In the genomic region with DNA sequence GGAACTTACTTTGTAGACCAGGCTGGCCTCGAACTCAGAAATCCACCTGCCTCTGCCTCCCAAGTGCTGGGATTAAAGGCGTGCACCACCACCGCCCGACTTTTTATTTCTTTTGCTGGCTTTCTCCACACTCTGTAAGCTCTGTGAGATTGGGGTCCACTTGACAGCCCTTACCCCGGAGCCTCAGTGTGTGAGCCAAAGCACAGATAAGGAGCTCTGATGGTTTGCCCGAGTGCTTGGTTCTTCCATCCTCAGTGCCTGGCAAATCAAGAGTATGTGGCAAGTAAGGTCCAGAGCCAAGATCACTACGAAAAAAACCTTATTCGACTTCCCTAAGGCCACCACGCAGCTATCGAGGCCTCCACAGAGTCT, we compare ENCODE assay signal across 9 mouse cellular contexts. TPM values are rescaled to one million over a fixed set of nuclear protein-coding genes. Genes with fewer than 3 reads are reported as not detected.
DNase-seq lines count a peak whose midpoint lies in the region; ATAC-seq and TF ChIP-seq lines count a peak whose summit lies in the region.
"Had no signal": no experiment of that assay in that cellular context is flagged by ENCODE, and none has a peak within 500 bp of the region (broad histone marks: within the 10 kb centered on the region; RNA-seq: fewer than 3 reads in every experiment).

No protein-coding gene starts in this region.

- WGBS in lung, postnatal 0 days: 23% methylated on average over 10 of the region's 10 CpGs
- 20% methylated on average over 10 of the region's 10 CpGs for WGBS in liver, embryonic 12.5 days (ENCODE audit: insufficient replicate concordance)
- WGBS in stomach, embryonic 15.5 days: 31% methylated on average over 10 of the region's 10 CpGs

- no peak for TF ChIP-seq EP300 in lung, postnatal 0 days (IDR thresholded peaks at IDR 0.05)

- H3K27me3 ChIP-seq in erythroblast, embryonic 14.5 days (ENCODE audit: control insufficient read depth): peaks cover 27% of the 10 kb centered on the region
- H3K27me3 ChIP-seq in lung, postnatal 0 days (replicated peaks; ENCODE audit: insufficient read depth, low read length): no peaks in the 10 kb centered on the region
- peaks cover 27% of the 10 kb centered on the region for H3K27me3 ChIP-seq in liver, embryonic 12.5 days (replicated peaks)
- H3K27me3 ChIP-seq in stomach, embryonic 15.5 days (replicated peaks): no peaks in the 10 kb centered on the region
- H3K27me3 ChIP-seq: megakaryocyte, embryonic 14.5 days had no signal

- no peak overlapping the region for H3K27ac ChIP-seq in lung, postnatal 0 days (ENCODE audit: low read length)
- H3K27ac ChIP-seq in liver, embryonic 12.5 days: no peak overlapping the region
- peak overlapping the region; percentile 22; the same call in 1 of the 2 replicates for H3K27ac ChIP-seq in stomach, embryonic 15.5 days

- peaks cover 3% of the 10 kb centered on the region; the same call in 1 of the 2 replicates for H3K9me3 ChIP-seq in erythroblast, embryonic 14.5 days (ENCODE audit: control insufficient read depth, low read length)
- H3K9me3 ChIP-seq in lung, postnatal 0 days (ENCODE audit: low read length): no peaks in the 10 kb centered on the region
- 0 out of 2 replicates have a peak, but pooled peaks cover 2% of the 10 kb centered on the region for H3K9me3 ChIP-seq in liver, embryonic 12.5 days (replicated peaks)
- H3K9me3 ChIP-seq in stomach, embryonic 15.5 days: no peaks in the 10 kb centered on the region

- H3K4me2 ChIP-seq in lung, postnatal 0 days (replicated peaks; ENCODE audit: low read depth, low read length): peak overlapping the region; percentile 66
- H3K4me2 ChIP-seq in liver, embryonic 12.5 days: peak overlapping the region; percentile 70
- H3K4me2 ChIP-seq in stomach, embryonic 15.5 days: peak overlapping the region; percentile 91

- H3K4me1 ChIP-seq in erythroblast, embryonic 14.5 days (ENCODE audit: control insufficient read depth): peaks cover 8% of the 10 kb centered on the region
- H3K4me1 ChIP-seq in lung, postnatal 0 days (ENCODE audit: insufficient read depth, low read depth, low read length): no peaks in the 10 kb centered on the region
- peaks cover 18% of the 10 kb centered on the region for H3K4me1 ChIP-seq in liver, embryonic 12.5 days
- peaks cover 11% of the 10 kb centered on the region for H3K4me1 ChIP-seq in stomach, embryonic 15.5 days

- peak overlapping the region; percentile 47; the same call in 1 of the 2 replicates for H3K9ac ChIP-seq in lung, postnatal 0 days (replicated peaks; ENCODE audit: low read depth)
- H3K9ac ChIP-seq in liver, embryonic 12.5 days: peak overlapping the region; percentile 57; the same call in 1 of the 2 replicates
- peak overlapping the region; percentile 29; the same call in 1 of the 2 replicates for H3K9ac ChIP-seq in stomach, embryonic 15.5 days

- peak overlapping the region; percentile 24 for H3K4me3 ChIP-seq in erythroblast, embryonic 14.5 days (replicated peaks)
- H3K4me3 ChIP-seq in lung, postnatal 0 days (ENCODE audit: low read depth, low read length): peak overlapping the region; percentile 31
- H3K4me3 ChIP-seq in liver, embryonic 12.5 days: peak overlapping the region; percentile 43
- peak overlapping the region; percentile 43 for H3K4me3 ChIP-seq in stomach, embryonic 15.5 days (replicated peaks)
- H3K4me3 ChIP-seq: megakaryocyte, embryonic 14.5 days had no signal

- no peak for TF ChIP-seq CTCF in lung, postnatal 0 days (IDR thresholded peaks at IDR 0.05)

- DNase-seq in lung, postnatal 0 days (ENCODE audit: low spot score): no peak
- no peak for DNase-seq in lung, postnatal 4 days
- DNase-seq in cerebellum, adult 9-10 months: no peak

- H3K36me3 ChIP-seq in erythroblast, embryonic 14.5 days (ENCODE audit: control insufficient read depth): peaks cover 45% of the 10 kb centered on the region
- H3K36me3 ChIP-seq in lung, postnatal 0 days (ENCODE audit: insufficient read depth, low read length): peaks cover 29% of the 10 kb centered on the region
- H3K36me3 ChIP-seq in liver, embryonic 12.5 days: peaks cover 46% of the 10 kb centered on the region
- peaks cover 41% of the 10 kb centered on the region for H3K36me3 ChIP-seq in stomach, embryonic 15.5 days

- ATAC-seq in erythroblast, adult 5-6 weeks (replicated peaks; ENCODE audit: low FRiP score, poor library complexity, severe bottlenecking): no peak
- no peak for ATAC-seq in lung, postnatal 0 days
- 0 out of 2 replicates have a peak, but pooled peaks have one; percentile 4 for ATAC-seq in liver, embryonic 12.5 days
- no peak for ATAC-seq in stomach, embryonic 15.5 days (ENCODE audit: insufficient read depth, low FRiP score, low read depth)
- no peak; the same call in 1 of the 2 replicates for ATAC-seq in megakaryocyte-erythroid progenitor cell, adult 5-6 weeks (replicated peaks; ENCODE audit: low FRiP score, low TSS enrichment, poor library complexity, severe bottlenecking)

RNA-seq across cellular contexts. Expression of a gene that starts 2.9 kb away (rescaled TPM):
- 0.16 and 0.34 TPM in 2 replicates for polyA plus RNA-seq in erythroblast, embryonic 14.5 days (2012)
- total RNA-seq in erythroblast, adult 5-6 weeks (2015; ENCODE audit: low replicate concordance): 3.3 TPM in 1 of 2 replicates, not detected in the other
- 2.3 and 3.6 TPM in 2 replicates for total RNA-seq in erythroblast, adult 5-6 weeks (2017; ENCODE audit: low replicate concordance)
- 11.5 and 12.4 TPM in 2 replicates for polyA plus RNA-seq in lung, postnatal 0 days (2015; fragmentation: Nextera tagmentation; extraction: Ambion mirVana)
- polyA plus RNA-seq in liver, embryonic 12.5 days (2016; fragmentation: Nextera tagmentation; extraction: Ambion mirVana): 1.1 and 1.3 TPM in 2 replicates
- 2.9 and 3.2 TPM in 2 replicates for polyA plus RNA-seq in stomach, embryonic 15.5 days (2015; fragmentation: Nextera tagmentation; extraction: Ambion mirVana)
- 2.1 and 7.9 TPM in 2 replicates for total RNA-seq in megakaryocyte-erythroid progenitor cell, adult 5-6 weeks (2014; fragmentation: Nextera tagmentation)
- total RNA-seq in megakaryocyte-erythroid progenitor cell, adult 5-6 weeks (2017): 0.50 and 0.80 TPM in 2 replicates

RNA-seq across cellular contexts. Expression of a gene that starts 14.1 kb away (rescaled TPM):
- 14.9 and 23.3 TPM in 2 replicates for polyA plus RNA-seq in erythroblast, embryonic 14.5 days (2012)
- 44.5 and 54.8 TPM in 2 replicates for total RNA-seq in erythroblast, adult 5-6 weeks (2015; ENCODE audit: low replicate concordance)
- 81.5 and 100 TPM in 2 replicates for total RNA-seq in erythroblast, adult 5-6 weeks (2017; ENCODE audit: low replicate concordance)
- 349 and 358 TPM in 2 replicates for polyA plus RNA-seq in lung, postnatal 0 days (2015; fragmentation: Nextera tagmentation; extraction: Ambion mirVana)
- polyA plus RNA-seq in liver, embryonic 12.5 days (2016; fragmentation: Nextera tagmentation; extraction: Ambion mirVana): 275 and 294 TPM in 2 replicates
- polyA plus RNA-seq in stomach, embryonic 15.5 days (2015; fragmentation: Nextera tagmentation; extraction: Ambion mirVana): 362 and 387 TPM in 2 replicates
- total RNA-seq in megakaryocyte-erythroid progenitor cell, adult 5-6 weeks (2014; fragmentation: Nextera tagmentation): 128 and 162 TPM in 2 replicates
- total RNA-seq in megakaryocyte-erythroid progenitor cell, adult 5-6 weeks (2017): 137 and 152 TPM in 2 replicates

RNA-seq across cellular contexts. Expression of a gene that starts 14.3 kb away (rescaled TPM):
- 13.9 and 15.1 TPM in 2 replicates for polyA plus RNA-seq in erythroblast, embryonic 14.5 days (2012)
- total RNA-seq in erythroblast, adult 5-6 weeks (2015; ENCODE audit: low replicate concordance): 6.0 and 11.1 TPM in 2 replicates
- 7.8 and 14.1 TPM in 2 replicates for total RNA-seq in erythroblast, adult 5-6 weeks (2017; ENCODE audit: low replicate concordance)
- 33.2 and 36.7 TPM in 2 replicates for polyA plus RNA-seq in lung, postnatal 0 days (2015; fragmentation: Nextera tagmentation; extraction: Ambion mirVana)
- 29.2 and 33.3 TPM in 2 replicates for polyA plus RNA-seq in liver, embryonic 12.5 days (2016; fragmentation: Nextera tagmentation; extraction: Ambion mirVana)
- polyA plus RNA-seq in stomach, embryonic 15.5 days (2015; fragmentation: Nextera tagmentation; extraction: Ambion mirVana): 44.1 and 44.2 TPM in 2 replicates
- total RNA-seq in megakaryocyte-erythroid progenitor cell, adult 5-6 weeks (2014; fragmentation: Nextera tagmentation): 23.5 and 40.8 TPM in 2 replicates
- 19.8 and 20.3 TPM in 2 replicates for total RNA-seq in megakaryocyte-erythroid progenitor cell, adult 5-6 weeks (2017)

RNA-seq across cellular contexts. Expression of a gene that starts 27.1 kb away (rescaled TPM):
- 9.0 and 14.6 TPM in 2 replicates for polyA plus RNA-seq in erythroblast, embryonic 14.5 days (2012)
- not detected in 2 replicates for total RNA-seq in erythroblast, adult 5-6 weeks (2015; ENCODE audit: low replicate concordance)
- total RNA-seq in erythroblast, adult 5-6 weeks (2017; ENCODE audit: low replicate concordance): 2.8 TPM in 1 of 2 replicates, not detected in the other
- 11.4 and 12.3 TPM in 2 replicates for polyA plus RNA-seq in lung, postnatal 0 days (2015; fragmentation: Nextera tagmentation; extraction: Ambion mirVana)
- 19.8 and 22.2 TPM in 2 replicates for polyA plus RNA-seq in liver, embryonic 12.5 days (2016; fragmentation: Nextera tagmentation; extraction: Ambion mirVana)
- polyA plus RNA-seq in stomach, embryonic 15.5 days (2015; fragmentation: Nextera tagmentation; extraction: Ambion mirVana): 15.9 and 20.8 TPM in 2 replicates
- 13.5 and 14.5 TPM in 2 replicates for total RNA-seq in megakaryocyte-erythroid progenitor cell, adult 5-6 weeks (2014; fragmentation: Nextera tagmentation)
- 16.8 and 25.1 TPM in 2 replicates for total RNA-seq in megakaryocyte-erythroid progenitor cell, adult 5-6 weeks (2017)

RNA-seq across cellular contexts. Expression of a gene that starts 43.6 kb away (rescaled TPM):
- not detected in 2 replicates for polyA plus RNA-seq in erythroblast, embryonic 14.5 days (2012)
- total RNA-seq in erythroblast, adult 5-6 weeks (2015; ENCODE audit: low replicate concordance): not detected in 2 replicates
- not detected in 2 replicates for total RNA-seq in erythroblast, adult 5-6 weeks (2017; ENCODE audit: low replicate concordance)
- polyA plus RNA-seq in lung, postnatal 0 days (2015; fragmentation: Nextera tagmentation; extraction: Ambion mirVana): 1.1 and 1.3 TPM in 2 replicates
- polyA plus RNA-seq in liver, embryonic 12.5 days (2016; fragmentation: Nextera tagmentation; extraction: Ambion mirVana): not detected in 2 replicates
- polyA plus RNA-seq in stomach, embryonic 15.5 days (2015; fragmentation: Nextera tagmentation; extraction: Ambion mirVana): 2.3 and 3.8 TPM in 2 replicates
- not detected in 2 replicates for total RNA-seq in megakaryocyte-erythroid progenitor cell, adult 5-6 weeks (2014; fragmentation: Nextera tagmentation)
- total RNA-seq in megakaryocyte-erythroid progenitor cell, adult 5-6 weeks (2017): not detected in 2 replicates

Comparison
In these comparisons a context has a peak if more than half of its experiments do, and no peak if none do; other contexts are left out.
1. RNA of a gene that starts 14.1 kb away (polyA plus RNA-seq): 362 to 387 TPM in stomach, embryonic 15.5 days, 349 to 358 TPM in lung, postnatal 0 days and 275 to 294 TPM in liver, embryonic 12.5 days; 14.9 to 23.3 TPM in erythroblast, embryonic 14.5 days; every median in the first group is over 10 times any median in the second.
2. Peak in every context shown above with its lines, with median percentiles within 50 percentile points of each other: H3K4me3 ChIP-seq, H3K4me2 ChIP-seq and H3K9ac ChIP-seq.